Mouse (Mus musculus) cortical plate, adult 2 months (tissue): ENCODE measurements at regions not wholly inside any gene's neighbourhood (a gene's known extent, or its start where the extent isn't known, plus 50 kb on each side); places are given as distances from the start of the nearest gene placed in this dataset.

Experiments
- CTCF ChIP-seq: fragments of 200-500 bp; IDR thresholded peaks from 2 replicates; pipeline ENCODE4 v1.5.1; 2011; ENCODE audit warnings: mild to moderate bottlenecking, control low read depth, low read length; ENCODE audit not compliant: insufficient read depth; ENCODE audit errors: extremely low read depth
- POLR2A ChIP-seq: fragments of 200-500 bp; IDR thresholded peaks from 2 replicates; pipeline ENCODE4 v1.6.1; 2011; ENCODE audit warnings: mild to moderate bottlenecking, low read length, control low read depth; ENCODE audit not compliant: insufficient read depth; ENCODE audit errors: extremely low read depth

DNA sequence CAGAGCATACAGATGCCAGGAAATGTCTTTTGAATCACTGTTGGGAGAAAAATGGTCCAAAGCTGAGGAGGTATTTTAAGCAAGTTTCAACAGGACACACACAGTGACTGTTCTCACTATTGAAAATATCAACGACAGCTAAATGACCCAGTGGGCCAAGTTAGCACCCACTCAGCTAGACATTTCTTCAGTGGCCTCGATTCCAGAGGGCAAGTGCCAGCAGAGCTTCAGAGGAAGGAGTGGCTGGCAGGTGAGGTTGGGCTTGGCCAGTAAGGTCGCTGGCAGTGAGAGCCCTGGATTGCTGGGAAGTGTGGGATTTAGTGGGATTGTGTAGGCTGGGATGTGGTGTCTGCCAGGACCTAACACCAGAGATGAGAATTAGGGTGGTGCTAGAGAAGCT is 823.1 kb upstream of the Car8 start:
- TF ChIP-seq CTCF (no peak), POLR2A (no peak)
